Mouse (Mus musculus) intestine, embryonic 16.5 days (tissue): ENCODE measurements at regions not wholly inside any gene's neighbourhood (a gene's known extent, or its start where the extent isn't known, plus 50 kb on each side); places are given as distances from the start of the nearest gene placed in this dataset.
"Not testable (repeated sequence)": the region's sequence is repeated elsewhere in the genome, so short reads cannot be mapped to it uniquely, and the experiment has no call there.

Source experiments
- ATAC-seq: fragments of 200-750 bp; cut with Nextera tagmentation; 2 replicates; pipeline ENCODE4 v1.8.0; 2017; ENCODE audit warnings: moderate TSS enrichment, moderate library complexity
- H3K27ac ChIP-seq: fragments of 300-500 bp; sonication (generic); 2 replicates; pipeline ENCODE4 v1.5.1; 2014; ENCODE audit warnings: mild to moderate bottlenecking, low read length
- H3K27me3 ChIP-seq: fragments of 300-500 bp; sonication (generic); replicated peaks from 2 replicates; pipeline ENCODE4 v1.6.1; 2014; ENCODE audit warnings: low read length, control low read depth, mixed read lengths; ENCODE audit not compliant: control insufficient read depth, insufficient read depth
- H3K36me3 ChIP-seq: fragments of 300-500 bp; sonication (generic); 2 replicates; pipeline ENCODE4 v1.6.1; 2014; ENCODE audit warnings: low read length, control low read depth; ENCODE audit not compliant: control insufficient read depth, insufficient read depth
- H3K4me1 ChIP-seq: fragments of 300-500 bp; sonication (generic); 2 replicates; pipeline ENCODE4 v1.6.1; 2014; ENCODE audit warnings: low read length, control low read depth, mixed read lengths; ENCODE audit not compliant: control insufficient read depth, insufficient read depth
- H3K4me2 ChIP-seq: fragments of 300-500 bp; sonication (generic); 2 replicates; pipeline ENCODE4 v1.6.1; 2014; ENCODE audit warnings: low read depth, low read length, control low read depth
- H3K4me3 ChIP-seq: fragments of 300-500 bp; sonication (generic); 2 replicates; pipeline ENCODE4 v1.5.1; 2014; ENCODE audit warnings: mild to moderate bottlenecking, low read length
- H3K9ac ChIP-seq: fragments of 300-500 bp; sonication (generic); 2 replicates; pipeline ENCODE4 v1.6.1; 2014; ENCODE audit warnings: low read depth, low read length
- H3K9me3 ChIP-seq: fragments of 300-500 bp; sonication (generic); 2 replicates; pipeline ENCODE4 v1.6.1; 2016; ENCODE audit warnings: low read length, control low read depth; ENCODE audit not compliant: control insufficient read depth
- WGBS: fragments of 180-500 bp; shearing (Covaris S2); extraction: QIAGEN DNeasy Blood & Tissue Kit; methylation state at CpG from one replicate; pipeline ENCODE4 v1.1.7; 2014; 5-methylcytosine and 5-hydroxymethylcytosine counted together

- H3K27me3 ChIP-seq: no peaks in the 10 kb centered on the region
- no peak overlapping the region for H3K4me2 ChIP-seq
- no peaks in the 10 kb centered on the region for H3K36me3 ChIP-seq
- H3K4me1 ChIP-seq: no peaks in the 10 kb centered on the region
- WGBS: 45% methylated on average over 7 of the region's 7 CpGs
- H3K27ac ChIP-seq: no peak overlapping the region
- no peak overlapping the region for H3K4me3 ChIP-seq
- peak; percentile 50 for ATAC-seq
- H3K9me3 ChIP-seq: no peaks in the 10 kb centered on the region
- no peak overlapping the region for H3K9ac ChIP-seq
Observed at GRCm38 (mm10) chr17:14144082-14144481, 60.0 kb downstream of the Dact2 start.

GRCm38 (mm10) chr17:14141669-14142068 lies 62.4 kb downstream of the Dact2 start:
- Histone ChIP-seq H3K9ac (no peak overlapping the region), H3K4me1 (no peaks in the 10 kb centered on the region), H3K27me3 (no peaks in the 10 kb centered on the region), H3K9me3 (no peaks in the 10 kb centered on the region), H3K4me2 (no peak overlapping the region), H3K27ac (no peak overlapping the region), H3K36me3 (no peaks in the 10 kb centered on the region), H3K4me3 (no peak overlapping the region)
- ATAC-seq: no peak
- WGBS: 71% methylated on average over 5 of the region's 5 CpGs

GRCm38 (mm10) chr17:14140266-14140665 lies 63.8 kb downstream of the Dact2 start:
- H3K36me3 ChIP-seq: no peaks in the 10 kb centered on the region
- H3K4me2 ChIP-seq: no peak overlapping the region
- H3K9ac ChIP-seq: no peak overlapping the region
- H3K27ac ChIP-seq: no peak overlapping the region
- no peaks in the 10 kb centered on the region for H3K9me3 ChIP-seq
- H3K4me3 ChIP-seq: no peak overlapping the region
- WGBS: 72% methylated on average over 2 of the region's 2 CpGs
- H3K27me3 ChIP-seq: no peaks in the 10 kb centered on the region
- no peak for ATAC-seq
- no peaks in the 10 kb centered on the region for H3K4me1 ChIP-seq

GRCm38 (mm10) chr17:14138941-14139340 lies 65.2 kb downstream of the Dact2 start:
- no peak overlapping the region for H3K4me3 ChIP-seq
- H3K4me2 ChIP-seq: no peak overlapping the region
- H3K27me3 ChIP-seq: no peaks in the 10 kb centered on the region
- H3K4me1 ChIP-seq: no peaks in the 10 kb centered on the region
- ATAC-seq: no peak
- 66% methylated on average over 5 of the region's 5 CpGs for WGBS
- H3K36me3 ChIP-seq: no peaks in the 10 kb centered on the region
- no peak overlapping the region for H3K27ac ChIP-seq
- no peak overlapping the region for H3K9ac ChIP-seq
- H3K9me3 ChIP-seq: no peaks in the 10 kb centered on the region

- Histone ChIP-seq H3K27me3 (no peaks in the 10 kb centered on the region), H3K9ac (no peak overlapping the region), H3K9me3 (no peaks in the 10 kb centered on the region), H3K4me3 (no peak overlapping the region), H3K4me1 (no peaks in the 10 kb centered on the region), H3K4me2 (no peak overlapping the region), H3K27ac (no peak overlapping the region), H3K36me3 (no peaks in the 10 kb centered on the region)
- no peak for ATAC-seq
- 62% methylated on average over 6 of the region's 6 CpGs for WGBS
Observed at GRCm38 (mm10) chr17:14136702-14137315, 67.3 kb downstream of the Dact2 start.

- Histone ChIP-seq H3K27ac (no peak overlapping the region), H3K27me3 (no peaks in the 10 kb centered on the region), H3K36me3 (no peaks in the 10 kb centered on the region), H3K4me1 (no peaks in the 10 kb centered on the region), H3K9me3 (no peaks in the 10 kb centered on the region), H3K4me2 (no peak overlapping the region), H3K9ac (no peak overlapping the region), H3K4me3 (no peak overlapping the region)
- ATAC-seq: no peak
- 78% methylated on average over 3 of the region's 3 CpGs for WGBS
Observed at GRCm38 (mm10) chr17:14134604-14135003, 69.5 kb downstream of the Dact2 start.

GRCm38 (mm10) chr17:14133986-14134385 lies 70.1 kb downstream of the Dact2 start:
- WGBS: 73% methylated on average over 2 of the region's 2 CpGs
- H3K4me2 ChIP-seq: no peak overlapping the region

GRCm38 (mm10) chr17:14127031-14127430 lies 67.7 kb upstream of the Gm7358 start:
- H3K27me3 ChIP-seq, ATAC-seq, H3K4me2 ChIP-seq, H3K27ac ChIP-seq, H3K4me1 ChIP-seq, H3K9me3 ChIP-seq, H3K4me3 ChIP-seq, H3K36me3 ChIP-seq, H3K9ac ChIP-seq: not testable (repeated sequence)
- WGBS: 11% methylated on average over 2 of the region's 2 CpGs

More at GRCm38 (mm10) chr17:14133986-14134385, 70.1 kb downstream of the Dact2 start:
- Histone ChIP-seq H3K9me3 (no peaks in the 10 kb centered on the region), H3K9ac (no peak overlapping the region), H3K27me3 (no peaks in the 10 kb centered on the region), H3K4me1 (no peaks in the 10 kb centered on the region), H3K4me3 (no peak overlapping the region), H3K27ac (no peak overlapping the region), H3K36me3 (no peaks in the 10 kb centered on the region)
- ATAC-seq: no peak

- H3K9me3 ChIP-seq: no peaks in the 10 kb centered on the region
- H3K9ac ChIP-seq: no peak overlapping the region
- no peak overlapping the region for H3K4me3 ChIP-seq
- H3K36me3 ChIP-seq: no peaks in the 10 kb centered on the region
- no peak for ATAC-seq
- 46% methylated on average over 3 of the region's 3 CpGs for WGBS
- no peak overlapping the region for H3K4me2 ChIP-seq
- no peaks in the 10 kb centered on the region for H3K27me3 ChIP-seq
- H3K4me1 ChIP-seq: no peaks in the 10 kb centered on the region
- no peak overlapping the region for H3K27ac ChIP-seq
Observed at GRCm38 (mm10) chr17:14118863-14119262, 59.5 kb upstream of the Gm7358 start.

GRCm38 (mm10) chr17:14116223-14116622 lies 56.9 kb upstream of the Gm7358 start:
- no peak for ATAC-seq
- Histone ChIP-seq H3K9me3 (no peaks in the 10 kb centered on the region), H3K36me3 (no peaks in the 10 kb centered on the region), H3K4me2 (no peak overlapping the region), H3K27ac (no peak overlapping the region), H3K4me3 (no peak overlapping the region), H3K4me1 (no peaks in the 10 kb centered on the region), H3K27me3 (no peaks in the 10 kb centered on the region), H3K9ac (no peak overlapping the region)
- 88% methylated on average over 2 of the region's 2 CpGs for WGBS
